Mouse (Mus musculus) hindbrain, embryonic 10.5 days (tissue): Measurements from ENCODE around the gene 1700012B09Rik. TPM values are rescaled to one million over a fixed set of nuclear protein-coding genes. Genes with fewer than 3 reads are reported as not detected.

Experiments
- DNase-seq: peaks from one replicate; pipeline ENCODE4 v3.0.0-alpha.2; 2017; ENCODE audit warnings: low spot score
- H3K27ac ChIP-seq: fragments of 300-500 bp; sonication (generic); 2 replicates; pipeline ENCODE4 v1.5.1; 2016; ENCODE audit warnings: mild to moderate bottlenecking, moderate library complexity
- H3K27me3 ChIP-seq: fragments of 300-500 bp; sonication (generic); 2 replicates; pipeline ENCODE4 v1.6.1; 2016; ENCODE audit warnings: mild to moderate bottlenecking; ENCODE audit not compliant: poor library complexity, insufficient read depth, severe bottlenecking
- H3K36me3 ChIP-seq: fragments of 300-500 bp; sonication (generic); 2 replicates; pipeline ENCODE4 v1.6.1; 2016; ENCODE audit warnings: mild to moderate bottlenecking, moderate library complexity
- H3K4me1 ChIP-seq: fragments of 300-500 bp; sonication (generic); replicated peaks from 2 replicates; pipeline ENCODE4 v1.6.1; 2016; ENCODE audit warnings: mild to moderate bottlenecking
- H3K4me3 ChIP-seq: fragments of 300-500 bp; sonication (generic); 2 replicates; pipeline ENCODE4 v1.5.1; 2016; ENCODE audit warnings: mild to moderate bottlenecking, moderate library complexity
- H3K9me3 ChIP-seq: fragments of 300-500 bp; sonication (generic); 2 replicates; pipeline ENCODE4 v1.6.1; 2016; ENCODE audit warnings: mild to moderate bottlenecking, moderate library complexity
- WGBS: fragments of 180-500 bp; shearing (Covaris S2); methylation state at CpG from one replicate; pipeline ENCODE4 v1.1.7; 2016; 5-methylcytosine and 5-hydroxymethylcytosine counted together
- polyA plus RNA-seq: library from polyadenylated mRNA; unstranded; fragments of >200 nt; fragmentation: Nextera tagmentation; extraction: Ambion mirVana; gene quantifications from 2 replicates; pipeline ENCODE4 v1.2.1, GENCODE M21; 2016

Gene 1700012B09Rik
- polyA plus RNA-seq, 1 experiment from 2014 or later, result 6.1 TPM

- no peak for DNase-seq
- Histone ChIP-seq H3K4me1 (peaks cover 15% of the 10 kb centered on the region), H3K4me3 (no peak overlapping the region), H3K27me3 (peaks cover 91% of the 10 kb centered on the region), H3K27ac (no peak overlapping the region), H3K9me3 (no peaks in the 10 kb centered on the region), H3K36me3 (no peaks in the 10 kb centered on the region)
- WGBS, result 81% methylated on average over 5 of the region's 5 CpGs
Measured at GRCm38 (mm10) chr9:14721610-14722009, 49.2 kb downstream of the 1700012B09Rik start.

DNA sequence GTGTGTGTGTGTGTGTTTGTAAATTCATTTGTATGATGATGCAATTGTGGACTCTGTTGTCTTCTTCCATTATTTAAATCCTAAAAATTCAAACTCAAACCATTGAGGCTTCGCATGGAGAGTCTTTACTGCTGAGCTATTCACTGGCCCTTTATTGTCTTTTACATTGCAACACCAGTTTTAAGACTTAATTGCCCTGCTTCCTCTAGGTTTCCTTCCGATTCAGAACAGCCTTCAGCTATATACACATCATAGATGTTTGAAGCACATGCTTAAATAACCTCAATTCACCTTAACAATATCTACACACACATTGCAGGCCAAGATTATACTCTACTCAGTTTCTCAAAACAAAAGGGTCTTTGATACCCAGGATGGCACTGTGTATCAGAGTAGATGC, 50.4 kb downstream of the 1700012B09Rik start:
- Histone ChIP-seq H3K36me3 (no peaks in the 10 kb centered on the region), H3K4me1 (peaks cover 18% of the 10 kb centered on the region), H3K4me3 (no peak overlapping the region), H3K27me3 (peaks cover 84% of the 10 kb centered on the region), H3K27ac (no peak overlapping the region), H3K9me3 (no peaks in the 10 kb centered on the region)
- WGBS, result 66% methylated on average over 2 of the region's 2 CpGs
- no peak for DNase-seq

DNA sequence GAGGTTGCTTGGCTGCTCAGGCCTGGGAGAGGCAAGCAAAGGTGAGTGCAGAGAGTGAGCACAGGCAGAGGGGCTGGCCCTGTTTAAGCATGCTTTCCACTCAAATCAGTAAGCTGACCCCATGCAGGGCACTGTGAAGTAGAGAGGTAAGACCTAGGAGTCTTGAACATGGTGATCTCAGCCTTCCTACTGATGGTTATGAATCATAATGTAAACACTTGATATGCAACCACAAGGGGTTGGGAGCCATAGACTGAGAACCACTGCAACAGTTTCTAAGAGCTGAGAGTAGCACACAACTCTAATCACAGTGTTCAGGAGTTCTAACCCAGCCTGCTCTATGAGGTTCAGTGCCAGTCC, 52.5 kb downstream of the 1700012B09Rik start:
- Histone ChIP-seq H3K4me3 (no peak overlapping the region), H3K27me3 (peaks cover 66% of the 10 kb centered on the region), H3K9me3 (no peaks in the 10 kb centered on the region), H3K27ac (no peak overlapping the region), H3K4me1 (peaks cover 16% of the 10 kb centered on the region), H3K36me3 (no peaks in the 10 kb centered on the region)
- no peak for DNase-seq

DNA sequence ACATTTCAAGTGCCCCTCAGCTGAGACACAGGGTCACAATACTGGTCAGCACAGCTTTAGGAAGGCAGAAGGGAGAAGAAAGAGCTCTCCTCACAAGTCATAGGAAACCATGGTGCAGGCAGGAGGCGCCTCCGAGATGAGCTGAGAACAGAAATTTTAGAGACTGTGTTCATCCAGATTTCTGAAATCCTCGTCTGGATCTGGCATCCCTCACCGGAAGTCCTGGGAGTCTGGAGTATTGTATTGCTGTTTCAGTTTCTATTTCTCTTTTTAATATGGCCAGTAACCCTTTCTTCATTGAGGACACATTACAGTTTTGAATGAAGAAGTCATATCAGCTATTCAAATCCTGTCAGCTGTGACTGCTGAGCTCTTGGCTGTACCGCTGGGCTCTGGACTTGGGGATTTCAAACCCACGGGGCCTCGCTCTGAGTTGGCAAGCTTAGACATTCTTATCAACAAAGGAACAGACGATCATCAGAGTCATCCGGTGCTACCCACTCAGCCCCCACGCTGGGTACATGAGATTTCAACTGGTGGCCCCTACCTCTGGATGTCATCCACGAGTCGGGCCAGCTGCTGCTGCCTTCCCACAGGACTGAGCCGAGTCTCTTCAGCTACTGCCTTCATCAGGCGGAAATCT, 53.0 kb downstream of the 1700012B09Rik start:
- Histone ChIP-seq H3K9me3 (no peaks in the 10 kb centered on the region), H3K27ac (no peak overlapping the region), H3K27me3 (peaks cover 65% of the 10 kb centered on the region), H3K4me3 (no peak overlapping the region), H3K4me1 (peaks cover 11% of the 10 kb centered on the region; the same call in 1 of the 2 replicates), H3K36me3 (no peaks in the 10 kb centered on the region)
- WGBS, result 71% methylated on average over 14 of the region's 14 CpGs
- DNase-seq, result no peak

DNA sequence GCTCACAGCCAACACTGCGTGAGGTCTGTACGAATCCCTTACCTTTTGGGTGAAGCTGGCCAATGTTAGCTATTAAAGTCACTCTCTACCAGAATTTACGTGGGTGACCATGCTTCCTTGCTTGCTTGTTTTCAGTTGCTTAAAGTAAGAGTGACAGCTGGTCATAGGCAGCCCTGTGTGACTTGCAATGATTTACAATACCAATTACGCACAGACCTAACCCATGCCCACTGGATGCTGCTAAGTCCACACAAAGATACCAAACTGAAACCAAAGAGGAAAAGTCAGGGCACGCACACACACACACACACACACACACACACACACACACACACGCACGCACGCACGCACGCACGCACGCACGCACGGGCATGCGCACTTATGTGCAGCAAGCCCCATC, 55.6 kb downstream of the 1700012B09Rik start:
- WGBS, result 91% methylated on average over 15 of the region's 15 CpGs

DNA sequence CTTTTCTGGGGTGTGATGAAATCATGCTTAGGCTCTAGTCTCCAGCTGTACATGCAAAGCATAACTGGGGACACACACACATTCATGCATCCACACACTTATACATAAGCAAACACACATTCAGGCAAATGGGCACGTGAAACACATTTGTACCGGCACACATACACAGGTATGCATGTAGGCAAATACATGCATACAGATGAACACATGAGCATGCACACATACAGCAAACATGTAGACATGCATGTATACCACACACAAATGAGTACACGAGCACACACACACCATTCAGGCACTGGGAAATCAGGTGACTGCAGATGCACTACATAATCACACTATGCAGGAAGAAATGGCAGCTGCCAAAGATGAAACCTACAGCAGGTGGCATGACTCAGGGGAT, 59.9 kb downstream of the 1700012B09Rik start:
- 87% methylated on average over 3 of the region's 3 CpGs for WGBS
- no peaks in the 10 kb centered on the region for H3K27me3 ChIP-seq
- peaks cover 7% of the 10 kb centered on the region; the same call in 1 of the 2 replicates for H3K4me1 ChIP-seq
- no peak overlapping the region for H3K4me3 ChIP-seq
- no peak for DNase-seq
- H3K36me3 ChIP-seq, result no peaks in the 10 kb centered on the region
- no peaks in the 10 kb centered on the region for H3K9me3 ChIP-seq
- no peak overlapping the region for H3K27ac ChIP-seq

More for the DNA sequence above, 55.6 kb downstream of the 1700012B09Rik start:
- Histone ChIP-seq H3K9me3 (no peaks in the 10 kb centered on the region), H3K4me3 (no peak overlapping the region), H3K27ac (no peak overlapping the region), H3K27me3 (peaks cover 40% of the 10 kb centered on the region), H3K36me3 (no peaks in the 10 kb centered on the region), H3K4me1 (peaks cover 11% of the 10 kb centered on the region; the same call in 1 of the 2 replicates)
- DNase-seq, result no peak

Other genes with a start within 250 kb of the 1700012B09Rik start
- 12.8 and 16.3 TPM in 2 replicates for gene Amotl1, start 126.0 kb downstream of the 1700012B09Rik start, polyA plus RNA-seq
- 0.27 and 0.32 TPM in 2 replicates for gene Piwil4, start 30.3 kb downstream of the 1700012B09Rik start, polyA plus RNA-seq
- gene Fut4, start 18.6 kb downstream of the 1700012B09Rik start, polyA plus RNA-seq, result 2.7 and 2.8 TPM in 2 replicates
- gene Mre11a, start 13.6 kb upstream of the 1700012B09Rik start, polyA plus RNA-seq, result 25.9 and 43.8 TPM in 2 replicates
- 38.6 and 51.8 TPM in 2 replicates for gene Ankrd49, start 13.8 kb upstream of the 1700012B09Rik start, polyA plus RNA-seq
- 0.65 and 0.71 TPM in 2 replicates for gene Gpr83, start 89.2 kb upstream of the 1700012B09Rik start, polyA plus RNA-seq
- gene Izumo1r, start 132.9 kb upstream of the 1700012B09Rik start, polyA plus RNA-seq, result 0.24 TPM in 1 of 2 replicates, not detected in the other